Mouse (Mus musculus): ENCODE results near the gene Rhbdf2. TPM values are rescaled to one million over a fixed set of nuclear protein-coding genes. Genes with fewer than 3 reads are reported as not detected.
"Not testable (repeated sequence)": the region's sequence is repeated elsewhere in the genome, so short reads cannot be mapped to it uniquely, and the experiment has no call there.

Rhbdf2 gene
- polyA plus RNA-seq, 1 experiment, result 22.9 TPM

DNA sequence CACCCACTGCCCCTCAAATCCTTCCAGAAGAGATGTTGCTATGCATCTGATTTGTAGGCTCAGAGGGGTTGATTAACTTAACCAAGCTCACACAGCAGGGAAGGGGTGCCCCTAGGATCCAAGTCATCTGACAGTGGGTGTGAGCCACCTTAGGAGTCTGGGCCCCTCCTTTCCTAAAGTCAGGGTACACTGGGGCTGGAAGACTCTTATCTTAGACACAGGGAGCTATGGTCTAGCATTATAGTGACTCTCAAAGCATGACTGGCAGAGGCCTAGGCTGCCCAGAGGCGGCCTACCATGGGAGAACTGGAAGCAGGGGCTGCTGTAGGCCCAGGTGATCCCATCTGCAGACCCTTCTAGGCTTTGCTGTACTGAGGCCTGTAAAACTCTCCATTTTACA lies 14.3 kb downstream of the Rhbdf2 start:
- Histone ChIP-seq H3K4me3 (replicated peaks) (peak overlapping the region; percentile 12), H3K36me3 (replicated peaks; ENCODE audit: low read length) (peaks cover 76% of the 10 kb centered on the region), H3K9me3 (no peaks in the 10 kb centered on the region), H3K27me3 (replicated peaks) (no peaks in the 10 kb centered on the region), H3K4me1 (peaks cover 99% of the 10 kb centered on the region)
- TF ChIP-seq GATA1 (IDR thresholded peaks at IDR 0.05; ENCODE audit: borderline replicate concordance, low read length), result no peak
- no peak for TF ChIP-seq FLI1 (IDR thresholded peaks at IDR 0.05; ENCODE audit: low read length)

GRCm38 (mm10) chr11:116611883-116612282 lies 14.9 kb downstream of the Rhbdf2 start:
- no peaks in the 10 kb centered on the region for H3K27me3 ChIP-seq (replicated peaks)
- peaks cover 79% of the 10 kb centered on the region for H3K36me3 ChIP-seq (replicated peaks; ENCODE audit: low read length)
- H3K4me3 ChIP-seq (replicated peaks), result no peak overlapping the region
- no peak for TF ChIP-seq FLI1 (IDR thresholded peaks at IDR 0.05; ENCODE audit: low read length)
- no peak for TF ChIP-seq GATA1 (IDR thresholded peaks at IDR 0.05; ENCODE audit: borderline replicate concordance, low read length)
- H3K9me3 ChIP-seq, result no peaks in the 10 kb centered on the region
- H3K4me1 ChIP-seq, result peaks cover 99% of the 10 kb centered on the region

GRCm38 (mm10) chr11:116611168-116611567 lies 15.7 kb downstream of the Rhbdf2 start:
- peaks cover 97% of the 10 kb centered on the region for H3K4me1 ChIP-seq
- not testable (repeated sequence) for H3K27me3 ChIP-seq (replicated peaks); H3K4me3 ChIP-seq (replicated peaks); H3K9me3 ChIP-seq
- H3K36me3 ChIP-seq (replicated peaks; ENCODE audit: low read length), result peaks cover 86% of the 10 kb centered on the region

GRCm38 (mm10) chr11:116609965-116610630 lies 16.7 kb downstream of the Rhbdf2 start:
- Histone ChIP-seq H3K9me3 (no peaks in the 10 kb centered on the region), H3K4me3 (replicated peaks) (peak overlapping the region; percentile 23), H3K4me1 (peaks cover 93% of the 10 kb centered on the region), H3K27me3 (replicated peaks) (no peaks in the 10 kb centered on the region), H3K36me3 (replicated peaks; ENCODE audit: low read length) (peaks cover 95% of the 10 kb centered on the region)
- TF ChIP-seq GATA1 (IDR thresholded peaks at IDR 0.05; ENCODE audit: borderline replicate concordance, low read length), result no peak
- TF ChIP-seq FLI1 (IDR thresholded peaks at IDR 0.05; ENCODE audit: low read length), result no peak

DNA sequence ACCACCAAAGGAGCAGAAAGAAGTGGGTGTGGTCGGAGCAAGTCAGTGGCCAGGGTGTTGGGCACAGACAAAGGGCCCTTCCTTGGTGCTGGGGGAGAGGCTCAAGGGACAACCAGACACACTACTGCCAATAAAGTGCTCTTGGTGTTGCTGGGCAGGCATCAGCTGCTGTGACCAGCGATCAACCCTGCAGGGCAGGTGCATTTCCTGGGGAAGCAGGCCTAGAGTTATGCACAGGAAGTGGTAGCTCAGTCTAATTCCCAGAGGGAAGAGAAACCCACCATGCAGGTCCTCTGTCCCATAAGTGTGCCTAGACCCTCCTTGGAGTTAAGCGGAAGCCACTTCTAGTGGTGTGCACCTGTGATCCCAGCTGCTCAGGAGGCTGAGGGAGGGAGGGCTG lies 19.1 kb downstream of the Rhbdf2 start:
- no peak overlapping the region for H3K4me3 ChIP-seq (replicated peaks)
- H3K9me3 ChIP-seq, result no peaks in the 10 kb centered on the region
- TF ChIP-seq FLI1 (IDR thresholded peaks at IDR 0.05; ENCODE audit: low read length), result no peak
- no peak for TF ChIP-seq GATA1 (IDR thresholded peaks at IDR 0.05; ENCODE audit: borderline replicate concordance, low read length)
- no peaks in the 10 kb centered on the region for H3K27me3 ChIP-seq (replicated peaks)
- peaks cover 89% of the 10 kb centered on the region for H3K4me1 ChIP-seq
- peaks cover 95% of the 10 kb centered on the region for H3K36me3 ChIP-seq (replicated peaks; ENCODE audit: low read length)

- H3K9me3 ChIP-seq, result no peaks in the 10 kb centered on the region
- no peak for TF ChIP-seq FLI1 (IDR thresholded peaks at IDR 0.05; ENCODE audit: low read length)
- TF ChIP-seq GATA1 (IDR thresholded peaks at IDR 0.05; ENCODE audit: borderline replicate concordance, low read length), result no peak
- H3K4me1 ChIP-seq, result peaks cover 54% of the 10 kb centered on the region
- H3K27me3 ChIP-seq (replicated peaks), result no peaks in the 10 kb centered on the region
- H3K4me3 ChIP-seq (replicated peaks), result no peak overlapping the region
- H3K36me3 ChIP-seq (replicated peaks; ENCODE audit: low read length), result peaks cover 99% of the 10 kb centered on the region
These were observed 22.7 kb downstream of the Rhbdf2 start for GRCm38 (mm10) chr11:116604097-116604496.

GRCm38 (mm10) chr11:116603339-116603738 lies 23.5 kb downstream of the Rhbdf2 start:
- peaks cover 47% of the 10 kb centered on the region for H3K4me1 ChIP-seq
- H3K36me3 ChIP-seq (replicated peaks; ENCODE audit: low read length), result peaks cover 99% of the 10 kb centered on the region

GRCm38 (mm10) chr11:116602043-116602442 lies 24.8 kb downstream of the Rhbdf2 start:
- Histone ChIP-seq H3K4me3 (replicated peaks) (no peak overlapping the region), H3K27me3 (replicated peaks) (peaks cover under 1% of the 10 kb centered on the region), H3K4me1 (peaks cover 37% of the 10 kb centered on the region), H3K9me3 (no peaks in the 10 kb centered on the region), H3K36me3 (replicated peaks; ENCODE audit: low read length) (peaks cover 100% of the 10 kb centered on the region)
- TF ChIP-seq GATA1 (IDR thresholded peaks at IDR 0.05; ENCODE audit: borderline replicate concordance, low read length) (no peak), FLI1 (IDR thresholded peaks at IDR 0.05; ENCODE audit: low read length) (no peak)

More at GRCm38 (mm10) chr11:116603339-116603738, 23.5 kb downstream of the Rhbdf2 start:
- Histone ChIP-seq H3K9me3 (no peaks in the 10 kb centered on the region), H3K27me3 (replicated peaks) (no peaks in the 10 kb centered on the region), H3K4me3 (replicated peaks) (no peak overlapping the region)
- TF ChIP-seq GATA1 (IDR thresholded peaks at IDR 0.05; ENCODE audit: borderline replicate concordance, low read length), result no peak
- no peak for TF ChIP-seq FLI1 (IDR thresholded peaks at IDR 0.05; ENCODE audit: low read length)

DNA sequence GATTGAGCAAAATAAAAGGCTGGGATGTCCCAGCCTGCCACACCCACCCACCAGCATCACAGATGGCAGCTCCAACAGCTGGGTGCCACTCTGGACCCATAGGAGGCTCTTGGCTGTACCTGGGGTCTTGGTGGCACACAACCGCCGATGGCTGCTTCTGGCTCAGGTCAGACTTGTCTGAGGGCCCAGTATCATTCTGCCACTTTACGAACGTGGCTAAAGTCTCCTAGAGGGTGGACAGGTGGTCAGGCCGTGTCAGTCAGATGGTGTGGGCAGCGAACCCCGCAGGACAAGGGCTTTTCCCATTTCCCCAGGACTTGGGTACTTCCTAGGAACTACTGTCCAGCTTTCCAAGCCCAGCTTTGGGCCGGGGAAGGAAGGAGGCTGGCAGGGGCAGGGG lies 25.7 kb downstream of the Rhbdf2 start:
- Histone ChIP-seq H3K36me3 (replicated peaks; ENCODE audit: low read length) (peaks cover 100% of the 10 kb centered on the region), H3K4me1 (peaks cover 33% of the 10 kb centered on the region), H3K27me3 (replicated peaks) (peaks cover 4% of the 10 kb centered on the region), H3K4me3 (replicated peaks) (no peak overlapping the region), H3K9me3 (no peaks in the 10 kb centered on the region)
- no peak for TF ChIP-seq FLI1 (IDR thresholded peaks at IDR 0.05; ENCODE audit: low read length)

DNA sequence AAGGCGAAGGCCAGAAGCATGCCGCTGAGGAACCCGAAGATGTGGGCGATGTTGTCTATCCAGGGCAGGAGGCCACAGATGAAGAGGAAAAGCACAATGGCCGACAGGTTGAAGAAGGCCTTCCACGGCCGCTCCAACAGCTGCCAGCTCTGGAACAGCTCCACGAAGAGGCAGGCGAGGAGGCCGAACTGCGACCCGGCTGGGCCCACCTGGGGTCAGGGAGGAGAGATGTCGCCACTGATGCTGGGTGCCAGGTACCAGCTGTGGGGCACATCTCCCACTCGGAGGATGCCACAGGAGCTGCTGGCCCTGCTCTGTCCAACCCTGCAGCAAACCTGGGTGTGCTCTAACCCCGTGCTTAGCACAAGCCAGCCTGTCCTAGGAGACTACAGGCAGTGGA lies 27.6 kb downstream of the Rhbdf2 start:
- peaks cover 97% of the 10 kb centered on the region for H3K36me3 ChIP-seq (replicated peaks; ENCODE audit: low read length)
- H3K27me3 ChIP-seq (replicated peaks), result peaks cover 4% of the 10 kb centered on the region
- H3K9me3 ChIP-seq, result no peaks in the 10 kb centered on the region
- no peak overlapping the region for H3K4me3 ChIP-seq (replicated peaks)
- no peak for TF ChIP-seq FLI1 (IDR thresholded peaks at IDR 0.05; ENCODE audit: low read length)
- no peak for TF ChIP-seq GATA1 (IDR thresholded peaks at IDR 0.05; ENCODE audit: borderline replicate concordance, low read length)
- peaks cover 17% of the 10 kb centered on the region for H3K4me1 ChIP-seq

DNA sequence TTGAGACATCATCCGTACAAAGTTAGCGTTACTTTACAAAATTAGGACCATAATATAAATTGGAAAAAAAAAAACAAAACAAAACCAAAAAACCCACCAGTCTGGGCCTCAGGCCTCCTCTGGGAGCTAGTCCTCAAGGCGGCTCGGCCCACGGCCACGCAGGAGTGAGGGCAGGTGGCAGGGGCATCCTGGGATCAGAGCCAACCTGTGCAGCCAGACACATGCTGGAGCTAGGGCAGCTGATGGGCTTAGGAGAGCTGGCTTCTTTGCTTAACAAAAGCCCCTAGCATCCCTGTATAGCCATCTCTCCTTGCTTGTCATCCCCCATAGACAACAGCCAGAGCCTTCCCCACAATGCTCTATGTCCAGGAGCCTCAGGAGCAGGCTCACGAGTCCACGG lies 28.6 kb downstream of the Rhbdf2 start:
- no peak overlapping the region for H3K4me3 ChIP-seq (replicated peaks)
- peaks cover 97% of the 10 kb centered on the region for H3K36me3 ChIP-seq (replicated peaks; ENCODE audit: low read length)
- no peaks in the 10 kb centered on the region for H3K9me3 ChIP-seq
- H3K27me3 ChIP-seq (replicated peaks), result peaks cover 7% of the 10 kb centered on the region
- H3K4me1 ChIP-seq, result peaks cover 12% of the 10 kb centered on the region; the same call in 1 of the 2 replicates
- TF ChIP-seq FLI1 (IDR thresholded peaks at IDR 0.05; ENCODE audit: low read length), result no peak
- no peak for TF ChIP-seq GATA1 (IDR thresholded peaks at IDR 0.05; ENCODE audit: borderline replicate concordance, low read length)

All from megakaryocyte, embryonic 14.5 days (primary cell).